Mouse (Mus musculus): ENCODE data around the gene Ajuba. TPM values are rescaled to one million over a fixed set of nuclear protein-coding genes. Genes with fewer than 3 reads are reported as not detected.

Gene Ajuba
- polyA plus RNA-seq, 1 experiment from 2014 or later, result 62.5 TPM

DNA sequence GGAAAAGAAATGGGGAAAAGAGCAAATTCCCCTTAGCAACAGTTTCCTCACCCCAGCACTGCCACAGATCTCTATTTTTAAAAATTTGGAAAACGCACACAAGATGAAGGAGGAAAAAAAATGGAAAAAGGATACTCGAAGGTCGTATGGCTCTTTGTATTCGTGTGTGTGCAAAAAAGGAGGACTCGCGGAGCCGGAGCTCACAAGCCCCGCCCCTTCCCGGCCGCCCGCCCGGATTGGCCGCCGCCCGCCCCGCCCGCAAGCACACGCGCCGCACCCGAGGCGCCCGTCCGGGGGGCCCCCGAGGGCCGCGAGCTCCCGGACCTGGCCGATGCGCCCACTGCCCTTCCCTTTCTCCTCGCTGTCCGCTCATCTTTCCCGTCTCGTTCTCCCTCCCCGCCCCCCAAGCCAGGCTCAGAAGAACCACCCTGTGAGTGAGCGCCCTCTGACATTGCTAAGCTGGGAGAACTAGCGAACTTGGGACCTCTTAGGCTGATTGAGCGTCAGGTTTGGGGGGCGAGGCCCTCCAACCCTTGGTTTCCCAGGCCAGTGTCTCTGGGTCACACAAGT lies 28.5 kb upstream of the Ajuba start, which contains the start of gene 4931414P19Rik:
Gene 4931414P19Rik (minus strand): TSS at position 242 of the 570 bp plus-strand sequence.
- no peaks in the 10 kb centered on the region for H3K9me3 ChIP-seq
- peak within 1 kb of the TSS; percentile 65 for H3K4me3 ChIP-seq
- 2% methylated on average over 36 of the region's 39 CpGs for WGBS
- peaks cover 21% of the 10 kb centered on the region for H3K4me1 ChIP-seq
- H3K36me3 ChIP-seq, result peaks cover 4% of the 10 kb centered on the region; the same call in 1 of the 2 replicates
- H3K27ac ChIP-seq, result peak within 1 kb of the TSS; percentile 98
- H3K27me3 ChIP-seq (ENCODE audit: insufficient read depth, poor library complexity, severe bottlenecking), result no peaks in the 10 kb centered on the region
- peak; percentile 88 for DNase-seq (ENCODE audit: low spot score)

DNA sequence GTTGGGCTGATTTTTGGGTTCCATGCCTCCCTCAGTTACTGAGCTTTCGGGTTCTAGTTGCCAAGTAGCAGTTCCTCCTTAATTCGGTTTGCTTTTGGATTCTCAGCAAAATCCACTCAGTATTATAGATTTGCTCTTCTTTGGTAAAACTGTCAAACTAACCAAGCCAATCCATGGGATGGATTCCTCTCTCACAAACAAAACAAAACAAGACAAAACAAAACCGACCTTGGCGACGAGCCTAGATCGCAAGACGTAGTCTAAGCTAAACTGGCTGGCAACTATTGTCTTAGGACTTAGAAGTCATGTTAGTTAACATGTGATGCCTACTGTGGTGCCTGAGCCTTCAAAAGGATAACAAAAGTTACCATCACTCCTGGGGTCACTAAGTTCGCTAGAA lies 26.3 kb upstream of the Ajuba start:
- WGBS, result 81% methylated on average over 8 of the region's 8 CpGs
- no peaks in the 10 kb centered on the region for H3K9me3 ChIP-seq
- no peak for DNase-seq (ENCODE audit: low spot score)
- H3K36me3 ChIP-seq, result peaks cover 4% of the 10 kb centered on the region; the same call in 1 of the 2 replicates
- peaks cover 21% of the 10 kb centered on the region for H3K4me1 ChIP-seq
- H3K27me3 ChIP-seq (ENCODE audit: insufficient read depth, poor library complexity, severe bottlenecking), result no peaks in the 10 kb centered on the region
- H3K4me3 ChIP-seq, result peak overlapping the region; percentile 76
- peak overlapping the region; percentile 98 for H3K27ac ChIP-seq

DNA sequence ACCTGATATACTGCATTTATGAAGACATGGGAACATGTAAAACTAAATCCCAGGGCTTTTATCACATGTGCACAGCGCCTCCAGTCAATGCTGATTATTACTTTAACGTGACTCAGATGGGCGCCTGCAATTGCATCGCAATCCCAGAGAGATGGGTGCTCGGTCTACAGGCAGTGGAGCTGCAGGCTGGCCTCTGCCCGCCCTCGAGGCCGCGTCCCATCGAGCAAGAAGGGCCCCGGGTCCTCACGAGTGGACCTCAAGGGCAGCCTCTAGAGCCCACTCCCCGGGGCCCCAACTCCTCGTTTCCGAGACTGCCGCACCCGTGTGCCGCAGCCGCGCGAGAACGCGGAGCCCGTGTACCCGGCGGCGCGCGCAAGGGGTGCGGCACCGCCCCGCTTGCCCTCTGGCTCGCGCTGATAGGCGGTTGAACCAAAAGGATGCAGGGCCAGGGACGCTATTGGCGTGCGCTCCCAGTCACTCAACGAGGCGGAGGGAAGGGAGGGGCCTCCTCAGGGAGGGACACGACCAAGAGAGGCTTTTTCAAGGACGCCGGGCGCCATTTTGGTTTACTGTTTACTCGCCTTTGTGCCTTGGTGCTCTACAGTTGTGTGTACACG lies 25.8 kb upstream of the Ajuba start:
- Histone ChIP-seq H3K9me3 (no peaks in the 10 kb centered on the region), H3K4me1 (peaks cover 21% of the 10 kb centered on the region), H3K27ac (peak overlapping the region; percentile 98), H3K4me3 (peak overlapping the region; percentile 76), H3K27me3 (ENCODE audit: insufficient read depth, poor library complexity, severe bottlenecking) (no peaks in the 10 kb centered on the region), H3K36me3 (peaks cover 4% of the 10 kb centered on the region; the same call in 1 of the 2 replicates)
- WGBS, result under 1% methylated on average over 46 of the region's 46 CpGs
- peak; percentile 99 for DNase-seq (ENCODE audit: low spot score)

DNA sequence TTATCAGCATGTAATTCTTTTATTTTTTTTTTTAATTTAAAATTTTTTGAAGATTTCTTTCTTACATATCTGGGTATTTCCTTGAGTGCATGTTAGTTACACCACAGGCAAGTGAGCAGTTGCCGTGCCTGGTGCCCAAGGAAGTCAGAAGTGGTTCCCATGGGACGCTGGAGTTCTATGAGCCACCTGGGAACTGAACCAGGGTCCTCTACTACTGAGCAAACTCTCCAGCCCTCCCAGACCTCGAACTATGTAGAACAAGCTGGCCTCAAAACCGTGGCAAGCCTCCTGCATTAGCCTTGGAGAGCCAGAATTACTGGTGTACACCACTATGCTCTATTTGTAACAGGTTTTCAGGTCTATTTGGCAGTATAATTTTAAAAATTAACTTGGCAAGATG lies 25.3 kb upstream of the Ajuba start:
- no peak for DNase-seq (ENCODE audit: low spot score)
- WGBS, result 48% methylated on average over 4 of the region's 4 CpGs
- Histone ChIP-seq H3K27me3 (ENCODE audit: insufficient read depth, poor library complexity, severe bottlenecking) (no peaks in the 10 kb centered on the region), H3K9me3 (no peaks in the 10 kb centered on the region), H3K4me3 (peak overlapping the region; percentile 76), H3K27ac (peak overlapping the region; percentile 98), H3K4me1 (peaks cover 21% of the 10 kb centered on the region), H3K36me3 (peaks cover 5% of the 10 kb centered on the region; the same call in 1 of the 2 replicates)

DNA sequence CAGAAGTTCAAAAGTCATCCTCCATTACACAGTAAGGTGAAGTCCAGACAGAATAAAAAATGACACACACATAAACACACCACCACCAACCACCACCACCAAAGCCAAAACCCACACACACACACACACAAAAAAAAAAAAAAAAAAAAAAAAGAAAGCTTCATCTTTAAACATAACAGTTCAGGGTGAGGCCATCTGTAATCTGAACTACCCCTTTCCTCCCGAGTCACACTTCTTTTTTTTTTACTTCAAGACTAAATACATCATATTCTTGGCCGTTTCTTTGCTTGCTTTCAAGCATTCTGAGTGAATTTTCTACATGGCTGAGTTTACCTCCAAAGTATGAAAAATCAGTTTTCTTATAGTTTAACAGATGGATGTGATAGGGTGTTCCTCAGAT lies 24.2 kb upstream of the Ajuba start:
- Histone ChIP-seq H3K36me3 (peaks cover 10% of the 10 kb centered on the region; the same call in 1 of the 2 replicates), H3K4me1 (peaks cover 21% of the 10 kb centered on the region), H3K9me3 (no peaks in the 10 kb centered on the region), H3K4me3 (no peak overlapping the region), H3K27ac (no peak overlapping the region), H3K27me3 (ENCODE audit: insufficient read depth, poor library complexity, severe bottlenecking) (no peaks in the 10 kb centered on the region)
- 60% methylated on average over 2 of the region's 2 CpGs for WGBS
- DNase-seq (ENCODE audit: low spot score), result no peak

DNA sequence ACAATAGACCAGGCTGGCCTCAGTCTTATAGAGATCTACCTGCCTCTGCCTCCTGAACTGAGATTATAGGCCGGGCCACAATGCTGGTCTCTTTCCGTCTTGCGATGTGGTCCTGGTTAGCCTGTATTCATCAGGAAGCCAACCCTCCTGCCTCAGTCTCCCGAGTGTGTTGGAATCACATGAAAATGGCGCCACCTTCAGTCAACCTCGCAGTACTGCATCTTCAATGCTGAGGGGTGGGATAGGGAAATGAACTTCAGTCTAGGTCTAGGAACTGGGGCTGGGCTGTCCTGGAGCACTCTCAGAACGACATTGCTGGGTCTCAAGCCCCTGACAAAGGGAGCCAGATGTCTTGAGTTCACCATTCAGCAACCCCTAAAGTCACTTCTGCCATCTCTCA lies 19.7 kb upstream of the Ajuba start:
- peaks cover 26% of the 10 kb centered on the region; the same call in 1 of the 2 replicates for H3K36me3 ChIP-seq
- H3K4me3 ChIP-seq, result no peak overlapping the region
- WGBS, result 79% methylated on average over 7 of the region's 7 CpGs
- no peak overlapping the region for H3K27ac ChIP-seq
- H3K4me1 ChIP-seq, result peaks cover 35% of the 10 kb centered on the region
- DNase-seq (ENCODE audit: low spot score), result no peak
- H3K9me3 ChIP-seq, result no peaks in the 10 kb centered on the region
- no peaks in the 10 kb centered on the region for H3K27me3 ChIP-seq (ENCODE audit: insufficient read depth, poor library complexity, severe bottlenecking)

DNA sequence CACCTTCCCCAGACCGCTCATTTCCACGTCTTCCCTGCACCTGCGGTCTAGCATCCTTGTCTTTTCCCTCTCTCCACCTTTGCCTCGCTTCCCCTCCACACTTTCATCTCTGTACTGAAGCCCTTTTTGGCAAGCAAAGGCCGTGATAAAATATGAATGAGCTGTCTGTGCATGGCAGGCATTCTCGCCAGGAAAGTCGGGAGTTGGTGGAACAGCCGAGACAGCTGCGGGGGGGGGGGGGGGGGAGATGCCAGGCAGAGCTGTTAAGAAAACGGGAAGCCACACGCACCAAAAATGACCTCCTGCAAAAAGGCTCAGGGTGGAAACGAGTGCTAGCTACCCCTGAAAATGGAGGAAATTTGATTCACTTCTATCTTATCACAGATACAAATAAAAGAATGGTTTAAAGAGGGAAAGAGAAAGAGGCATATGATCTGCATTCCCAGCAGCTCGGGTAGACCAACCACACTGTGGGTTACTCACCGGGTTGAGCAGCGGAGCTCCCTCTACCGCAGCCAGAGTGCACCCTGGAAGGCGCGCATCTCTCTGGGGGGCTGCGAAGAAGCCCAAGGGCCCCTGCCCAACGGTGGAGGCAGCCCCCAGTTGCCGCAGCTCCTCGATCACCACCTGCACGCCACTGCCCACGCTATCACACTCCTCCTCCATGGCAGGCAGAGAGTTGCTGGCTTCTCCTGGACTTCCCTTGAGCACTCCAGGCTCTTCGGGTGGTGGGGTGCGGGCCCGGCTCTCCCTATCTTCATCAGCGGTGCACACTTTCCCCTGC lies 17.5 kb upstream of the Ajuba start:
- peak overlapping the region; percentile 79 for H3K27ac ChIP-seq
- H3K9me3 ChIP-seq, result no peaks in the 10 kb centered on the region
- peaks cover 26% of the 10 kb centered on the region; the same call in 1 of the 2 replicates for H3K36me3 ChIP-seq
- no peaks in the 10 kb centered on the region for H3K27me3 ChIP-seq (ENCODE audit: insufficient read depth, poor library complexity, severe bottlenecking)
- H3K4me3 ChIP-seq, result peak overlapping the region; percentile 32
- WGBS, result 53% methylated on average over 28 of the region's 28 CpGs
- H3K4me1 ChIP-seq, result peaks cover 35% of the 10 kb centered on the region
- no peak for DNase-seq (ENCODE audit: low spot score)

DNA sequence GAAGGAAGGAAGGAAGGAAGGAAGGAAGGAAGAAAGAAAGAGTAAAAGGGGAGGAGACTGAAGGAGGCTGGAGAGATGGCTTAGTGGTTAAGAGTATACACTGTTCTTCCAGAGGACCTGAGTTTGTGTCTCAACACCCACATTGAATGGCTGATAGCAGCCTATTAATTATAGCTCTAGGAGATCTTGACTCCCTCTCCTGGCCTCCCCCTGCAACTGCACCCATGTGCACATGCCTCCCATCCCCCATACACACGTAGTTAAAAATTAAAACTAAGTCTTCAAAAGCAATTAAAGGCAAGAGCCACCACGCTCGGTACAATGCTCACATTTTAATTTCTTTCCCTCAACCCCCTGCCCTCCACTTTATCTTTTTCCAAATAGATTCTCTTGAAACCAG lies 16.7 kb upstream of the Ajuba start:
- no peak for DNase-seq (ENCODE audit: low spot score)
- Histone ChIP-seq H3K27ac (no peak overlapping the region), H3K36me3 (peaks cover 24% of the 10 kb centered on the region; the same call in 1 of the 2 replicates), H3K27me3 (ENCODE audit: insufficient read depth, poor library complexity, severe bottlenecking) (no peaks in the 10 kb centered on the region), H3K4me1 (peaks cover 35% of the 10 kb centered on the region), H3K9me3 (no peaks in the 10 kb centered on the region), H3K4me3 (no peak overlapping the region)
- 85% methylated on average over 3 of the region's 3 CpGs for WGBS

DNA sequence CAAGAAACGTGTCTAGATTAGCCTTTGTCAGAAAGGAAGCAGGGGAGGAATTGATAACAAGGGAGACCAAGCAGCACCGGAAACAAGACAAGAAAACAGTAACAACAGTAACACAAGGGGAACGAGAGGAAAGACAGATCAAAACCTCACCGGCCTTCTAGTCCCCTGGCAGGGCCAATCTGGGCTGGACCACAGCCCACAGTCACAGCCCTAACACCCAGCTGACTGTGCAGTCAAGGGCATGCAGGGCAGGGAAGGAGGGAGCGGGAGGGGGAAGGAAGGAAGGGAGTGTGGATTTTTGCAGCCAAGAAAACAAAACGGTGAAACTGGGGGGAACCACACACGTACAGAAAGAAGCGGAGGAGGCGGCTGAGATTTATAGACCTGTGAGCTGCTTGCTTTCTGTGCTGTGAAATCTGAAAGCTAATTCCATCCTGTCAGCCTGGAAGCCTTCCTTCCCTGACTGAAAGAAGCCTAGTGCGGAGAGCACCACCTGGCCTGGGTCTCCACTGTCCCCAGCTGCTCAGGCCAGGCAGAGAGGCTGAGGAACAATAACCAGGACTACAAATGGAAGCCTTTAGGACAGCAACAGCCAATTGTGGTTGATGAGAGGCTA lies 15.1 kb upstream of the Ajuba start:
- WGBS, result 40% methylated on average over 10 of the region's 10 CpGs
- H3K36me3 ChIP-seq, result peaks cover 20% of the 10 kb centered on the region; the same call in 1 of the 2 replicates
- H3K9me3 ChIP-seq, result no peaks in the 10 kb centered on the region

DNA sequence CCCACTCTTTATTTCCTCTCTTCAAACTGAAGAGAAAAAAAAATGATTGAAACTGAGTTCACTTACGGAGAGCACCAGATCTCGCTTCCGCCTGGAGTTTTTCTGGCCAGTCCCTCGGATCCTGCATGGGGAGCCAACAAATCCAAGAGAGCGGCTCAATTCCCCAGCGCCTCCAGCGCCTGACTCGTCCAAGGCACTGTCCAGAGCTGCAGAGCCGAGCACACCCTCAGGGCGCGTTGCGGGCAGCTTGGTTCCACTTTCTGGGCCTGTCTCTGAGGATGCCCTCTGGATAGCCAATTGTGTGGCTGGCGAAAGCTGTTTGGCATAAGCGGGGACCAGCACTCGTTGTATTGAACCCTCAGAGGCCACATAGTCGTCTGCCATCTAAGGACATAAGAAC lies 13.7 kb upstream of the Ajuba start:
- H3K36me3 ChIP-seq, result peaks cover 16% of the 10 kb centered on the region; the same call in 1 of the 2 replicates
- no peak overlapping the region for H3K4me3 ChIP-seq
- DNase-seq (ENCODE audit: low spot score), result no peak
- no peak overlapping the region for H3K27ac ChIP-seq
- 91% methylated on average over 16 of the region's 16 CpGs for WGBS
- no peaks in the 10 kb centered on the region for H3K27me3 ChIP-seq (ENCODE audit: insufficient read depth, poor library complexity, severe bottlenecking)
- H3K4me1 ChIP-seq, result peaks cover 40% of the 10 kb centered on the region
- H3K9me3 ChIP-seq, result no peaks in the 10 kb centered on the region

More for the DNA sequence above, 15.1 kb upstream of the Ajuba start:
- Histone ChIP-seq H3K27me3 (ENCODE audit: insufficient read depth, poor library complexity, severe bottlenecking) (no peaks in the 10 kb centered on the region), H3K4me1 (peaks cover 40% of the 10 kb centered on the region), H3K27ac (peak overlapping the region; percentile 81), H3K4me3 (no peak overlapping the region)
- no peak for DNase-seq (ENCODE audit: low spot score)

DNA sequence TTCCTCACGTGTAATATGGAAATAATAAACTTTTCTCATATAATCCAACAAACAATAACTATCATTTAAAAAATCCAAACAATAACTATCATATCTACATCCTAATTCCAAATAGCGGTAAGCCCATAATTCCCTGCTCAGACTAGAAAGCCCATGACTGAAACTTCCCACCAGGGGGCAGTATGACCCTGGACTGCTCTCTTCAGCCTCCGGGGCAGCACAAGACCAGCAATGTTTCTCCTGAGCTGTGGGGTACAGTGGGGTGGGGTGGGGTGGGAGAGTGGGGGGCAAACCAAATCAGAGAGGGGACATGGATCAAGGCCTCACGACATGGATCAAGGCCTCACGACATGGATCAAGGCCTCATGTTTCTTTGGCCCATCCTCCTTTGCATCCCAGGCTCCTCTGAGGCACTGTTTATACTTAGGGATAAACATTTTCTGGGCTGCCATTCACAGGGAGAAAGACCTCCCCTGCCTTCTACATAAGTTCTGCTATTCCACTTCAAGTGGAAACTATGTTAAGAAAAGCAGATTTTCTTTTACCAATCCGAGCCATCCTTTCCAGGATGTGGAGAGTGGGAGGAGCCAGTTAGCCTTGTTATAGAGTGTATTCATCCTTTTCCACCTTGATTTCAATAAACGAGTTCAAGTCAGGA lies 6.5 kb upstream of the Ajuba start:
- H3K27ac ChIP-seq, result no peak overlapping the region
- H3K4me3 ChIP-seq, result no peak overlapping the region
- 43% methylated on average over 7 of the region's 7 CpGs for WGBS
- H3K27me3 ChIP-seq (ENCODE audit: insufficient read depth, poor library complexity, severe bottlenecking), result no peaks in the 10 kb centered on the region
- peaks cover 23% of the 10 kb centered on the region for H3K36me3 ChIP-seq
- no peak for DNase-seq (ENCODE audit: low spot score)
- peaks cover 8% of the 10 kb centered on the region; the same call in 1 of the 2 replicates for H3K4me1 ChIP-seq
- no peaks in the 10 kb centered on the region for H3K9me3 ChIP-seq

DNA sequence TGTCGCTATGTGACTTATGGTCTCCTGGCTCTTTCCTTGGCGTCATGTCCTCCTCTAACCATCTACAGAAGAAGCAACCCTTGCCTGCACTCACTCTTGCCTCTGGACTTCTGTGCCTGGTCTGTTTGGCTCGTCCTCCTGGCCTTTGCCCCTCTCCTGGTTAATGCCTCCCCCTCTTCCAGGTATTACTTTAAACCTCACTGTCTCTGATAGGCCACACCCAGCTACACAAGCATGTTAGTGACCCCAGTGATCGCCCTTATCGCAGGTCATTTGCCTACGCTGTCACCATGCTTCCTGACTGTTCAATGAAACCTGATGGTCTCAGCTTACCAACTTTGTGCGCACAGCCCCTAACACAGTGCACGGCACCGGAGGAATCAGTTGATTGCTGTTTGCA lies 5.2 kb upstream of the Ajuba start:
- 84% methylated on average over 9 of the region's 9 CpGs for WGBS
- Histone ChIP-seq H3K4me3 (no peak overlapping the region), H3K27ac (no peak overlapping the region), H3K9me3 (no peaks in the 10 kb centered on the region), H3K4me1 (peaks cover 10% of the 10 kb centered on the region), H3K27me3 (ENCODE audit: insufficient read depth, poor library complexity, severe bottlenecking) (no peaks in the 10 kb centered on the region), H3K36me3 (peaks cover 23% of the 10 kb centered on the region)
- no peak for DNase-seq (ENCODE audit: low spot score)

Data from heart, embryonic 10.5 days (tissue).